Mouse (Mus musculus) Patski (cell line): Measurements from ENCODE around the gene Hoxc5. TPM values are rescaled to one million over a fixed set of nuclear protein-coding genes. Genes with fewer than 3 reads are reported as not detected.
A peak's percentile ranks its signal among the peaks of the same experiment; 100 is the strongest.

Experiments
- ATAC-seq: fragments of 100-300 bp; one replicate; pipeline ENCODE4 v1.8.0; 2021
- CTCF ChIA-PET: fragments of 350-600 bp; sonication (Branson Sonifier 250); formaldehyde crosslinking; loops from one replicate; lab custom pipeline; 2022; ENCODE audit warnings: inconsistent platforms; lab: Charles Lee
- POLR2A ChIA-PET: fragments of 350-600 bp; sonication (Branson Sonifier 250); formaldehyde crosslinking; loops from one replicate; lab custom pipeline; 2022; ENCODE audit warnings: antibody characterized with exemption, inconsistent platforms; lab: Charles Lee
- DNase-seq: peaks from one replicate; pipeline ENCODE4 v3.0.0-alpha.2; 2011; ENCODE audit warnings: low read depth, low spot score
- H3K27me3 ChIP-seq: fragments of 371-371 bp; one replicate; pipeline ENCODE4 v1.5.1; 2021
- CTCF ChIP-seq: fragments of 100-300 bp; IDR thresholded peaks from one replicate; pipeline ENCODE4 v1.5.1; 2021
- in situ Hi-C: fragments of 300-500 bp; cut with MboI; formaldehyde crosslinking; loops from 3 replicates; pipeline ENCODE4 v1.11.1; 2018; ENCODE audit warnings: low pct_unique_long_range_greater_than_20kb, mixed read lengths
- polyA plus RNA-seq: library from polyadenylated mRNA; unstranded; gene quantifications from one replicate; pipeline ENCODE4 v1.2.3, GENCODE M21; 2021

Gene Hoxc5
- polyA plus RNA-seq, 1 experiment from 2014 or later = 0.56 TPM

DNA sequence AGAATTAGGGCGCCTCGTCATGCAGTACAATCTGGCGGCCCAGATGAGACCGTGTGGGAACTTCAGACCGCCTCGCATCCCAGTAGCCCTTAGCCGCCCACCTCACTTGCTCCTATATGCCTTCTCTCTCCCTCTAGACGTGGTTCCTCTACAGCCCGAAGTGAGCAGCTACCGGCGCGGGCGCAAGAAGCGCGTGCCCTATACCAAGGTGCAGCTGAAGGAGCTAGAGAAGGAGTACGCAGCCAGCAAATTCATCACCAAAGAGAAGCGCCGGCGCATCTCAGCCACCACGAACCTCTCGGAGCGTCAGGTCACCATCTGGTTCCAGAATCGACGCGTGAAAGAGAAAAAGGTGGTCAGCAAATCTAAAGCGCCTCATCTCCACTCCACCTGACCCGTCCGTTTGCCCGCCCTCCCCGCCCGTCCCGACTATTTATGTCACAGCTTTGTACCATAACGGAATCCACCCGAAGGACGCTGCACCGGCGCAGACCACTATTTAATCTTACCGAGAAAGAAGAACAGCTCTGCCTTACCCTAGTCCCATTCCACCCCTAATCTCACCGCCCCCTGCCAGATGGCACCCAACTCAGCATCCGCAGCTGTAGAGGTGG lies 40.1 kb upstream of the Hoxc5 start:
- ChIA-PET POLR2A (no interaction called here), CTCF (interaction anchor here (1.4 kb wide), 1 partner anchor 13 kb away, joined by 4 read pairs; no protein-coding TSS in a partner anchor)
- in situ Hi-C loops = no loop called here
- H3K27me3 ChIP-seq = peaks cover 9% of the 10 kb centered on the region
- DNase-seq (no peak), ATAC-seq (no peak)
- TF ChIP-seq CTCF = no peak

DNA sequence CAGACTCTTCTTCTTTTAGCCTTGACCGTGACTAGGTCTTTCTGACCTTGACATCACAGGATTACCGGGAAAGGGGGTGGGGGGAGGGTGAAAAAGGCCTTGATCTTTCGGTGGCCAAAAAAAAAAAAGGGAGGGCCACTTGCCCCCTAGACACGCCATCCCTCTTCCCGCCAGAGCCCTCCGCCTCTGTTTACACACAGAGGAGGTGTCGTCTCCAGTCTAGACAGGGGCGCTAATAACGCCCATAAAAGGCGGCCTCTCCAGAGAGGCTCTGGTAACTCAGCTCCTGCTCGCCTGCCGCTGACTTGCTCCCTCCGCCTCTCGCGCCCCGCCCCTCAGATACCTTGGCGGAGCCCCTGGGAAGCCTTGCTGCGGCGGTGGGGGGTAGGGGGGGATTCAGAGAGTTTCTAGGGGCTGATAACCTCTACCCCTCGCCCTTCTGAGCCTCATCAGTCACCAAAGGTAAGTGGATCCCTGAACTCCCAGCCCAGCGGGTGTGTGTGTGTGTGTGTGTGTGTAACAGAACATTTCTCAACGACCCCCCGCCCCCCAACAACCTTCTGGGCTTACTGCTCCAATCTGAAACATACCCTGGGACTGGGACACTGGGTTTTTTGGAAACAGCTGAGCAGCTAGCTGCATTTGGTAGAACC lies 35.4 kb upstream of the Hoxc5 start:
- H3K27me3 ChIP-seq = peaks cover 7% of the 10 kb centered on the region
- no peak for TF ChIP-seq CTCF
- ChIA-PET POLR2A (no interaction called here), CTCF (no interaction called here)
- ATAC-seq = no peak
- DNase-seq = no peak
- in situ Hi-C loops = no loop called here

DNA sequence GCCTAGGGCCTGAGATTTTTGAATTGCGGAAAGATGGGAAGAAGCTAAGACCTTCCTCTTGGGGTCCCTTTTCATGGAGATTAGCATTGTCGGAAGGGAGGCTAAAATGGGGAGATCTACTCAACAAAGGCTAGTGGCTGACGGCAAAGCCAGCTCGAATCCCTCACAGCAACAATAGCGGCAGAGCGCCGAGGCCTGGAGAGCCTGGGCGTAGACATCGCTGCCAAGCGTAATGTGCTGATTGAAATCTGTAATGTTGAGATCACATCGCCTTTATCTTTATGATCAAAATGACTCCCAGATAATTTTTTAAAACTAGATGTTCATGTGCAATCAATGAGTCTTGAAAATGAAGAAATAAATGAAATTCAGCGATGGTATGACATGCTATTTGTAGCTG lies 32.8 kb upstream of the Hoxc5 start:
- no peak for TF ChIP-seq CTCF
- DNase-seq = no peak
- no peak for ATAC-seq
- CTCF ChIA-PET = interaction anchor here (0.9 to 1.0 kb wide), 2 partner anchors 15 to 18 kb away, joined by 3 read pairs; no protein-coding TSS in a partner anchor
- POLR2A ChIA-PET = interaction anchor here (0.5 kb wide), 1 partner anchor 255 kb away, joined by 3 read pairs; no protein-coding TSS in a partner anchor
- H3K27me3 ChIP-seq = peaks cover 7% of the 10 kb centered on the region
- in situ Hi-C loops = no loop called here

DNA sequence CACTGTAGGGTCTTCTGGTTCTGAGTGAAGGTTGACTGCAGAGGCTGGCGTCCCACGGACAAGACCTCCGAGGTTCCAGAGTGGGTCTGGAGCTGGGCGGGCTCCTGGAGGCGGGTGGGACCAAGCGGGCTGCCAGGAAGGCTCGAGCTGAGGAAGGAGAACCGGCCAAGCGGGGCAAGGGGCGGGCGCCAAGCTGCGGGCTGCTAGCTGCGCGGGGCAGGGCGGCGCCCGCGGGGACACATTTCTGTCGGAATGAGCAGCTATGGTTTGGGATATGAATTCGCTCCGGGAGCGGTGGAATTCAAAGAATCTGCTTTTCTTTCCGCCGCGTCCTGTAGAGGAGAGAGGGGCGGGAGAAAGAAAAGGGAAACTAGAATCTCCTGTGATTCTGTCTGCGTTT lies 32.3 kb upstream of the Hoxc5 start:
- no peak for DNase-seq

DNA sequence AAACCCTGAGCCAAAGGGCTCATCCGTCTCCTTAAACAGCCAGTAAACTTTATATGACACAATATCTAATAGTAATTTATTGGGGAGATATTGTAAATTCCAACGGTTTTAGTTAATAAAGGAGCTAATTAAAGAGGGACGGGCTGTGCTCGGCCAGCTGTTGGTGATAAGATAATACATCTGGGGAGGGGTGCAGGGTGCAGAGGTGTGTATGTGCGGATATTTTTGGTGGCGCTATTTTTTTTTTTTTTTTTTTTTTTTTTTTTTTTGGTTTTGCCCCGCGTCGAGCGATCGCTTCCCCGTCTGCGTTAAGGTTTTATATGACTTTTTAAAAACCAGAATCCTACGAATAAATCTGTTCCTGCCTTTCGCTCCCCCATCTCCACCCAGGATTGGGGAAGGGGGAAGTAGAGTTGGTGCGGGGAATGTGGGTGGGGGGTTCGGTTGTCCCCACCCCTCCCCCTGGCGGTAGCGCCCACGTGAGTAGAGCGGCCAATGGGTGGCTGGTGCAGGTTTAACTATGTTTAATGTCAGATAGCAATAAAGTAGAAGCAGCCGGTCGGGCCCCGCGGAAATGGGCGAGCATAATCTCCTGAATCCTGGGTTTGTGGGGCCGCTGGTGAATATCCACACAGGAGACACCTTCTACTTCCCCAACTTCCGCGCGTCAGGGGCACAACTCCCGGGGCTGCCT lies 30.8 kb upstream of the Hoxc5 start, which contains the start of gene Hoxc12:
TSS of gene Hoxc12 (plus strand) at position 479 of the 694 bp plus-strand sequence.
- in situ Hi-C loops = no loop called here
- DNase-seq (no peak), ATAC-seq (no peak)
- TF ChIP-seq CTCF = no peak
- CTCF ChIA-PET = no interaction called here
- POLR2A ChIA-PET = interaction anchor here (0.5 kb wide), 1 partner anchor 292 kb away, joined by 5 read pairs; no protein-coding TSS in a partner anchor
- peaks cover 3% of the 10 kb centered on the region for H3K27me3 ChIP-seq

More for the DNA sequence above, 32.3 kb upstream of the Hoxc5 start:
- ChIA-PET CTCF (interaction anchor here (0.9 kb wide), 1 partner anchor 16 kb away, joined by 3 read pairs; no protein-coding TSS in a partner anchor), POLR2A (interaction anchor here (0.5 kb wide), 1 partner anchor 256 kb away, joined by 3 read pairs; no protein-coding TSS in a partner anchor)
- peaks cover 6% of the 10 kb centered on the region for H3K27me3 ChIP-seq
- peak; percentile 48 for ATAC-seq
- no peak for TF ChIP-seq CTCF
- in situ Hi-C loops = no loop called here

DNA sequence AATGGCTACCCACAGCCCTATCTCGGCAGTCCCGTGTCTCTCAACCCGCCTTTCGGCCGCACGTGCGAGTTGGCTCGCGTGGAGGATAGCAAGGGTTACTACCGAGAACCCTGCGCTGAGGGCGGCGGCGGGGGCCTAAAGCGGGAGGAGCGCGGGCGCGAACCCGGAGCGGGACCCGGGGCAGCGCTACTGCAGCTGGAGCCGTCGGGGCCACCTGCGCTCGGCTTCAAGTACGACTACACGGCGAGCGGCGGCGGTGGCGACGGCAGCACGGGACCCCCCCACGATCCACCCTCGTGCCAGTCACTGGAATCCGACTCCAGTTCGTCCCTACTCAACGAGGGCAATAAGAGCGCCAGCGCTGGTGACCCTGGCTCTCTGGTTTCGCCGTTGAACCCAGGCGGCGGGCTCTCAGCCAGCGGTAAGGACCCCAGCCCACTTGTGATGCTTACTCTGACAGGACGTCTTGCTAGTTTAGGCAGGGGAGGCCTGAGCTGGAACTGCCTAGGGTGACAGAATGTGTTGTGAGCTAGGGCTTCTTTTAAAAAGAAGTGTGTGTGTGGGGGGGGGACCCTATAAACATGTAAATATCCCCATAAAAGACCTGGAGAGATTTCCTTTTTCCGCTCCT lies 30.1 kb upstream of the Hoxc5 start:
- H3K27me3 ChIP-seq = peaks cover 6% of the 10 kb centered on the region
- DNase-seq (no peak), ATAC-seq (no peak)
- CTCF ChIA-PET = no interaction called here
- POLR2A ChIA-PET = no interaction called here
- TF ChIP-seq CTCF = no peak
- in situ Hi-C loops = no loop called here

DNA sequence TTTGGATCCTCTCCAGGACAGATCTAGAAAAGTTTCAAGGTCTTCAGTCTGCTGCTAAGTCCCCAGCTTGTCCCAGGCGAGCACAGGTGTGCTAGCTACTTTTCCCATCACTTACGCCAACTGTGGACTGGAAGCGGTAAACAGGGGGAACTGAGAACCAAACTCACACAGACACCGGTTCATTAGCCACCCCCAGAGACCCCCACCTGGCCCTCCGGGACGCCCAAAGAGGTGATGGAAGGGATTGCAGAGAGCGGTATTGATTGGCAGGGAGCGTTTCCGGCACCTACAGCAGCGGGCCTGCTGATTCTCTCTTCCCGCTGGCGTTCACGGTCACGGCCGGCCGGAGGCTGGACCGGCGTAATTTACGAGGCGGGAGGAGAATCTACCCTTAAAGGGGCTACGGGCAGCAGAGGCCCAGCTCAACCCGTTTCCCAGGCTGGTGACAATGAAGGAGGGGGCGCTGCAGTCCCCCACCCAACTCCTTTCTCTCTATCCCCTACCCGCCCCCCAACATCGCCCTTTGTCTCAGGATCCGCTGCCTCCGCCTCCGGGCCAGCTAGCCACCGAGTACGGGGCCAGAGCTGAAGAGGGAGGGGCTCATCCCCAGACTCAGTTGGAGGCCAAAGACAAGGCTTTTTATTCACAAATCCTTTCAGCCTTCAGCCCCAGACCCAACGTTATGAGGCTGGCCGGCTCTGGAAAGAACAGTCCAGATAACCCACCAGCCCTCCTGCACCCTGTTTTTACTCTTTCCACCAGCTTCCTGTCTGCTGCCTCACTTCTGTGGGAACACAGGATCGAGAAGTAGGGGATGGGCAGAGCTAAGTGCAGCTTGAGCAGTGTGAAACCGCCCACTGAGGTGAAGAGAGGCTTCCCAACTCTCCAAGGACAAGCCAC lies 27.7 kb upstream of the Hoxc5 start:
- POLR2A ChIA-PET = no interaction called here
- no peak for TF ChIP-seq CTCF
- in situ Hi-C loops = no loop called here
- no peak for ATAC-seq
- DNase-seq = no peak
- peaks cover 14% of the 10 kb centered on the region for H3K27me3 ChIP-seq
- CTCF ChIA-PET = interaction anchor here (0.9 to 1.4 kb wide), 2 partner anchors 13 to 28 kb away, joined by 3 to 4 read pairs; partner anchors contain the start of genes Hoxc10 and Hoxc5

DNA sequence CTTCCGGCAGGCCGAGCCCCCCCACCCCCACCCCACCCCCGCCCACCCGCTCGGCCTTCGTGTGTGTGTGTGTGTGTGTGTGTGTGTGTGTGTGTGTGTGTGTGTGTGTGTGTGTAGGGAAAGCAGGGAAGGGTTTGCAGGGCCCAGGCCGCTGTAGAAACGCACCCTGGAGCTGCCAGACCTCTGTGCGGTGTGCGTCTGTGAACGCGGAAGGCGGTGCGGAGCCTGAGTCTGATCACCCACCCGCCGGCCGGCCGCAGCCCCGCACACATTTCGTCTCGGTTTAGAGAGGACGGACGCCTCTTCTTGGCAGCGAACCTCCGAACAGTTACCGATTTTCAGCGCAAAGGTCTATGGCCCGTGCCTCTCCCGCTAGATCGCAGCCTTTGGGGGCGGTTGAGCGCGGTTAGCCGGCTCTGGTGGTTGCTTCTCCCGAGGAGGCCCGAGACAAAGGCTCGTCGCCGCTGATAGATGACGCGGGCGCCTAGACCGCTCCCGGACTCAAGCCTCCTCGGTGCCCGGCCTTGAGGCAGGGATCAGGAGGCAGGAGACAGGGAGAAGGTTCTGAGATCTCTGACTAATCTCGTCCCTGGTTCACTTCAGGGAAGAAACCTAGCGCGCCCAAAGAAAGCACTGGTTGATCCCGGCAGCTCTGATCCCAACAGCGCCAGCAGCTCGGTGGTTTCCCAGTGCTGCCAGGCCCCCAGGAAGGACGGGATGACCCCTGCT lies 24.3 kb upstream of the Hoxc5 start:
- in situ Hi-C loops = no loop called here
- ChIA-PET CTCF (no interaction called here), POLR2A (interaction anchor here (0.6 kb wide), 1 partner anchor 161 kb away, joined by 3 read pairs; no protein-coding TSS in a partner anchor)
- peak; percentile 24 for ATAC-seq
- no peak for DNase-seq
- no peak for TF ChIP-seq CTCF
- peaks cover 11% of the 10 kb centered on the region for H3K27me3 ChIP-seq

DNA sequence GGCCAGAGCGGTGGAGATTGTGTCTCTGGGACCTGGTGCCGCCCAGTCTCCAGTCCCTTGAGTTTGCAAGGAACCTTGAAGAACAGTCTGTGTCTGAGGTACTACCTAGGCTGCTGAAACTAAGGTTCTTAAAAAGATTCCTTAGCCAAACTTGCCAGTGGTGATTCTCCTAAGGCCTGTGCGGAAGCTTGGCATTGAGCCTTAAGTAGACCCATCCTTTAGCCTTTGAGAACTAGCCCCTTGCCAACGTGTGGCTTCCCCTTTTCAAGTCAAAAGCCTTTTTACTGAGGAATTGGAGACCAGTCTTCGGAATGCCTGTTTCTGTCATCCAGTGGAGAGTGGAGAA lies 23.8 kb upstream of the Hoxc5 start:
- in situ Hi-C loops = no loop called here
- ATAC-seq (no peak), DNase-seq (no peak)
- ChIA-PET CTCF (no interaction called here), POLR2A (no interaction called here)
- no peak for TF ChIP-seq CTCF
- H3K27me3 ChIP-seq = peaks cover 11% of the 10 kb centered on the region
